Mouse (Mus musculus) liver, postnatal 0 days (tissue): ENCODE results near the gene Npepps.

Experiments used
- CTCF ChIP-seq: sonication (generic); IDR thresholded peaks from 2 replicates; pipeline ENCODE4 v1.5.1; 2016; ENCODE audit warnings: antibody characterized with exemption, low read depth
- EP300 ChIP-seq: IDR thresholded peaks from 2 replicates; pipeline ENCODE4 v1.6.1; 2016; ENCODE audit warnings: antibody characterized with exemption, low read depth, mild to moderate bottlenecking

DNA sequence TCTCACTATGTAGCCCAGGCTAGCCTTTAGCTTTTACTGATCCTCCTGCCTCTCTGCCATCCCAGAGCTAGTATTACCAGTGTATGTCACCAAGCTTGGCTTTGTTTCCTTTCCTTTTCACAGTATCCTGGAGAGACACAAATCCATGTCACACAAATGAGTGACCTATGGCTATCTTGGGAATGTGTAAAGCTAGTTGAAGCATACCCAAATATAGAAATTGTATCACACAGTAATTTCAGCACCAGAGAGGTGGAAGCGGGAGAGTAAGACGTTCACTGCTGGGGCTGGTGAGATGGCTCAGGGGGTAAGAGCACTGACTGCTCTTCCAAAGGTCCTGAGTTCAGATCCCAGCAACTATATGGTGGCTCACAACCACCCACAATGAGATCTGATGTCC is 19.5 kb upstream of the Npepps start:
- no peak for TF ChIP-seq EP300
- TF ChIP-seq CTCF = no peak
